Mouse (Mus musculus) stomach, postnatal 0 days (tissue): ENCODE results near the gene Pofut1.

ENCODE experiments used
- CTCF ChIP-seq: IDR thresholded peaks from 2 replicates; pipeline ENCODE4 v1.5.1; 2016; ENCODE audit warnings: antibody characterized with exemption, low read depth, mild to moderate bottlenecking, moderate library complexity
- EP300 ChIP-seq: optimal IDR thresholded peaks from 2 replicates; pipeline ENCODE3; 2016; ENCODE audit warnings: antibody characterized with exemption

- no peak for TF ChIP-seq CTCF
- TF ChIP-seq EP300: no peak
These were observed 15.8 kb upstream of the Pofut1 start for GRCm38 (mm10) chr2:153225595-153225953.
